Mouse (Mus musculus) right cerebral cortex, postnatal 36 days (tissue): ENCODE data around the gene Calu.
A peak's percentile ranks its signal among the peaks of the same experiment; 100 is the strongest.
"Not testable (repeated sequence)": the region's sequence is repeated elsewhere in the genome, so short reads cannot be mapped to it uniquely, and the experiment has no call there.

Experiments
- DNase-seq, 2 experiments: peaks; one replicate each; pipeline ENCODE4 v3.0.0; 2022; ENCODE audit warnings: low spot score in 2 of 2, mixed read lengths in 1 of 2

Gene Calu

GRCm38 (mm10) chr6:29362246-29363128 is 14.6 kb downstream of the Calu start:
- no peak for DNase-seq

DNA sequence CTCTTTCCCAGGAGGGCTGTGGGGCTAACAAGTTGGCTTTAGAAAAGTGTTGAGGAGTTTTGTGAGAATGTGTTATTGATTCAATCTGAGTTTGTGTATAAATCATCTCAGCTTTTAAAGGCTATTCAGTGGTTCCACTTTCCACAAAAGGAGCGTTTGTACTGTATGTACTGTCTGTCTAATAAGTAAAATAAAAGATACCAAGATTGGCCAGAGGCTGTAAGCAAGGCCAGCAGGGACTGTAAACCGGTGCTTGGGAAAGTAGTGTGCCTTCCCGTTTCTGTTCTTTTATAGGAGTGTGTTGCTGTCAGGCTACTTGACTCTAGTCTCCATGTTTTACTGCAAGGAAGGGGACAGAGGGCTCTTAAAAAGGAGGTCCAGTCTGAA is 15.3 kb downstream of the Calu start:
- DNase-seq: no peak

DNA sequence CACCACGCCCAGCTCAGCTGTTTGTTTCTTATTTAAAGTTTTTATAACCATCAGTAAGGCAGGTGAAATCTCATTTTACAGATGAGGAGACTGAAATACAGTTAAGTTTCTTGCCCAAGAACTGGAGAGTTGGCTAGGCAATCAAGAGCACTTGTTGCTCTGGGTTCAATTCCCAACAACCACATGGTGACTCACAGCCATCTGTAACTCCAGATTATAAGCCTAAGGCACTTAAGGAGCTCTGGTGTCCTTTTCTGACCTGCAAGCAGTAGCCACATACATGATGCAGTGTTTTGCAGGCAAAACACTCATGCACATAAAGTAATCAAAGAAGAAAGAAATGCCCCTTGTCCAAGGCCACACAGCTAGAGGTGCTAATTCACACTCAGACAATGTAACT is 17.4 kb downstream of the Calu start:
- no peak for DNase-seq

DNA sequence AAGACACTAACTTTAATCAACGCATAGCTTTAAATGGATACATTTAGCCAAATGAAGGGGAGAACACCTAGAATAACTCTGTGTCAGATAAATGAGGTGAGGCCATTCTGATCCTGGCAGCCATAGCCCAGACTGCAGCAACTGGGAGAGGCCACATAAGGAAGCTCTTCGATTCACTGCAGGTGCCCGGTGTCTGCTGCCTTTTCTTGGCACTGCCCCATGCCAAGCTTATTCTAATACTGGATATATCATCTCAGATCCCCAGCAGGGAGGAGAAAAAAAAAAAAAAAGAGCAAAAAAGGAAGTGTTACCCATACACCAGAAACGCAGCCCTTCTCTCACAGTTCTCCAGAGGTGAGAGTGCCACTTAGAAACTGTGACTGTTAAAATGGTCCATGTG is 29.5 kb downstream of the Calu start:
- no peak for DNase-seq

- no peak for DNase-seq
Measured at GRCm38 (mm10) chr6:29378678-29379077, 30.8 kb downstream of the Calu start.

DNA sequence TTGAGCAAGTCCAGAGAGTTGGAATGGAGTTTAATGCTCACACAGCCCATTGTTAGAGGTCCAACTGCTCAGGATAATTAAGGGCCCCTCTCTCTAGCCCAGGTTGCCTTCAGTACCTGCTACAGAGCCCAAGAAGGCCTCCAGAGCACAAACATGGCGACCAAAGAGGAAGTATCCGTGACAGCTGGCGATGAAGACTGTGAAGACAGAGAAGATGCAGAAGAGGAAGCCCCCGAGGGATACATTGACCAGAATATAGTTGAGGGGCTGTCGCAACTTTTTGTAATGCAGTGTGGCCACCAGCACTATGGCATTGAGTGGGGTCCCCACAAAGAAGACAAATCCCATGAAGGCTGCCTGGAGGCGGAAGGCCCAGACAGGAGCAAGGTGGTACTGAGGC is 32.1 kb downstream of the Calu start:
- DNase-seq: no peak

GRCm38 (mm10) chr6:29382442-29382841 is 34.6 kb downstream of the Calu start:
- no peak for DNase-seq

DNA sequence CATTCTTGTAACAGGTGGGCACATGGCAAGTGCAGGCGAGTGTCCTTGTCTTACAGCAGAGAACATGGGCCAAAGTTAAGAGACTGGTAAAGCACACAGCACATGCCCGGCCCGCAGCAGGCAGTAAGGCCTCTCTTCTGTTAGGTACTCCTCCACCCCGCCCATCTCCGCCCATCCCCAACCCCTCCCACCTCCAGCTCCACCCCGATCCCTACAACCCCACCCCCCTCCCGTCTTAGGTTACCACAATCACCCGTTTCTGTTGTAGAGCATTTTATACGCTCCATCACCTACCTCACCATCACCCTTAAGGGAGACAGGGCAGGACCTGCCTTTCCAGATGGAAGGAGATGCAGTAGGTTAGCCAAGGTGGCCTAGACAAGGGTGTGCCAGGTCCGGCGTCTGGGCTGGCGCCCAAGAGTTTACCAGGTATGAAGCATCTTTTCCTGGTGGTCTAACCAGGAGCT is 40.2 kb downstream of the Calu start, which contains the start of gene Opn1sw:
TSS of gene Opn1sw (minus strand) at position 417 of the 467 bp plus-strand sequence.
- DNase-seq: no peak

- DNase-seq: peak; percentile 70 to 72
Measured at GRCm38 (mm10) chr6:29388606-29389080, 40.8 kb downstream of the Calu start.

DNA sequence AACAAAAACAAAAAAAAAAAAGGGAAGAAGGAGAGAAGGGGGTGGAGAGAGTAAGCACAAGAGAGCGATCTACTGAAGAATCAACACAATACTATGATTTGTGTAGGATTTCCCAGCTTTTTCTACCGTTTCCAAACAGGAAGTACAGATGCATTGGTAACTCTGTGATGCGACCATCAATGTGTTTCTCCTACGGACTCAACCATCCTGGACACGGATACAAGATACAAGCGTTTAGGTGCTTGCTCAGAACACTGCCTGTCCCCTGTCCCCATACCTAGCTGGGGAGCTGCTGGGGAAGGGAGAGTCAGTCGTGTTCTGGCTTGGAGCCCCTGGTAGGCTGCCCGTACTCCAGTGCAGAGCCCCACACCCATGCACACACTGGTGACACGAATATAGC is 41.6 kb downstream of the Calu start:
- DNase-seq: no peak

- not testable (repeated sequence) for DNase-seq
Measured at GRCm38 (mm10) chr6:29390500-29390899, 42.6 kb downstream of the Calu start.

DNA sequence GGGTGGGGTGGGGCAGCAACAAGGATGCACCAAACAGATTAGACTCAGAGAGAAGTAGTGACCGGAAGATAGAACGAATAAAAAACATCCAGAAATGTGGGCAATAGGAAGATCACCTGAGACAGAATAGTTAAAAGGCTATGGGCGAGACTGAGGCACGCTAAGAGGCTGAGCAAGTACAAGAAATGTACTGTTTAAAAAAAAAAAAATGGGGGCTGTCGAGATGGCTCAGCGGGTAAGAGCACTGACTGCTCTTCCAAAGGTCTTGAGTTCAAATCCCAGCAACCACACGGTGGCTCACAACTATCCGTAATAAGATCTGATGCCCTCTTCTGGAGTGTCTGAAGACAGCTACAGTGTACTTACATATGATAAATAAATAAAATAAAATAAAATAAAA is 43.4 kb downstream of the Calu start:
- not testable (repeated sequence) for DNase-seq

DNA sequence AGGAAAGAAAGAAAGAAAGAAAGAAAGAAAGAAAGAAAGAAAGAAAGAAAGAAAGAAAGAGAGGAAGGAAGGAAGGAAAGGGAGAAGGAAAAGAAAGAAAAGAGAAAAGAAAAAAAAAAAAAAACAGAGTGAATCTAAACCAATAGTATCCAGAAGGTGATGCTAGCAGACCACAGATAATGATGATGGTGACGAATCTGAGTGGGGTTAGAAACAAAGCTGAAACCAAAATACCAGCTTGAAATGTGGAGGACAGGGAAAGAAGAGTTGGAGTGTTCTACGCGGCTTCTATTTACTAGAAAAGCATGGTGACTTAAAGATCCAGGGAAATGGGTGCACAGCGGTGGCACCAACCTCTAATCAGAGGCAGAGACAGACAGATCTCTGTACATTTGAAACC is 43.9 kb downstream of the Calu start:
- no peak for DNase-seq

- no peak for DNase-seq
Measured at GRCm38 (mm10) chr6:29394286-29394685, 46.4 kb downstream of the Calu start.

GRCm38 (mm10) chr6:29395910-29396713 is 48.2 kb downstream of the Calu start, which contains the start of gene Ccdc136:
Ccdc136 (plus strand) TSS chr6:29396309.
- DNase-seq: peak; percentile 74 to 82

DNA sequence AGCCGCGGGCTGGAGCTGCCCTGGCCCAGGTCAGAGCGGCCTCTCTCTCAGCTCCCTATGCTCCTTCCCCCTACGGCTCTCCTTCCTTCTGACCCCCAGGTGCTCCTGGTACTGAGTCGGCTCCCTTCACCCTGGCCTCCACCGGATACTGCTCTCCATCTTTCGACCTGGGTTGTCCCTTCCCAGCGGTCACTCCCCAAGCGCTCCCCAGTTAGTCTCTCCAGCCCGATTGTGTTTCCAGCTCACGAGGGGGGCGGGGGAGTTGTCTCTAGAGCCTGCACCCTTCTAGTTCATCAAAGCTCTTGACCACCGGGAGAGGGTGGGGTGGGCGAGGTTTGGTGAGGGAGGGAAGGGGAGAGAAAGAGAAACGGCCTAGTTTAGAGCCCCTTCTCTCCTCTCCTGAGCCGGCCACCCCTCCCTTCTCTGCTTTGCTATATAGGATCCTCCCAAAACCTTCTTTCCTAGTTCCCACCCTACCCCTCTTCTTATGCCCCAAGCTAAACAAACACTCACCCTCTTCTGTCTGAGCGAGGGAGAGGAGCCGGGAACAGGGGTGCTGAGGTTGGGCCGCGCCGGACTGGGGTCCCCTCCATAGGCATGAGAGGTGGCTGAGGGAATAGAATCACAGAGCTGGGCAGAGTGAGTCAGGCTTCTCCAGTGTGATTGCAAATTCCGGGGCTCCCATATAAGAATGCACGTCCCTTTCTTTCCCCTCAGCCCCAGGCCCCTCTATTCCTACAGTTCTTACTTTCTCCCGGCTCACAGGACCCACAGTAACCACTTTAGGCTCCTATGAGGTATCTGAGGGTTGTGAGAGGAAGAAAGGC is 49.1 kb downstream of the Calu start:
- DNase-seq: peak in 1 of 2 experiments; percentile 26

GRCm38 (mm10) chr6:29397575-29397974 is 49.7 kb downstream of the Calu start:
- peak in 1 of 2 experiments; percentile 9 for DNase-seq

GRCm38 (mm10) chr6:29399851-29400250 is 52.0 kb downstream of the Calu start:
- no peak for DNase-seq

DNA sequence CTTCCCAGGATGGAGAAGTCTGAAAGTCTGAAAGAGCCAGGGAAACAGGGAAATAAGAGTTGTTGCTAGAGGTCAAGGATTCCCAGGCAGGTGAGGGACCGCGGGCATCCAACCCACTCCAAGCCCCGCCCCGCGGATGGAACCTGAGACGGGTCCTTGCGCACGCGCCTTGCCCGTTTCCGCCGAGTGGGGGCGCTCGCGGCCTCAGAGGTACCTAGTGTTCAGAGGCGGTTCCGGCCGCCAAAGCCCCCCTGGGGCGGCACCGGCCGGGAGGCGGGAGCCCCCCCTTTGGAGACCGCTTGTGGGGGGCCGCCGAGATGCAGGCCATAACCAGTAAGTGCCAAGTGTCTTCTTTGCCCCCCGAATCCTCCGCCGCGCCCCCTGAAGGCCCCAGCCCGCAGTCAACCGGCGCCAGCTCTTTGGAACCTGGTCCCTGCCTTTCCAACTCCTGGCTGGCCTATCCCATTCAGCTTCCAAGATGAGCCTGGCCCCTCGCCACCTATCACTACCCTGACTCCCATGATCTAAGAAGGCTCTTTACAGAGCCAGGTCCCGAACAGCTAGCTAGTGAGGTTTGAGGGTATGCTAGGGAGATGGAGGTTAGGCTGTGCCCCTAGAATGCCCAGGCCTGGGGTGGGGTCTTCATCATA is 54.9 kb downstream of the Calu start:
- no peak for DNase-seq

DNA sequence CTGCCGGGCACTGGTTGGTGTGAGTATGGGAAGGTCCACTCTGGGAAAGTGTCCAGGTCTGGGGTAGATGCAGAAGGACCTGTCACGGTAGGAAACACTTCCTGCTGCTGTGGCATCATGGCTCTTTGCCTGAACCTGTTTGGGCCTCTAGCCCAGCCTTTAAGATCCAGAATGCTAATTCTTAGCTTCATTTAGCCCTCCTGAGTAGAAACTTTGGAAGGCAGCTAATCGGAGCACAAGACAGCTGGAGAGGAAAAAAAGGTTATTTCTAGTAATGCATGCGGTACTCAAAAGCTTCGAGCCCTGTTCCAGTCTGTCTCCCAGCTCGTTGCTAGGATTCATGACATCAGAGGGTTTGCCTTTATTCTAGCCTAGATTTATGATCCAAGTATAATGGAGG is 58.5 kb downstream of the Calu start:
- DNase-seq: no peak

DNA sequence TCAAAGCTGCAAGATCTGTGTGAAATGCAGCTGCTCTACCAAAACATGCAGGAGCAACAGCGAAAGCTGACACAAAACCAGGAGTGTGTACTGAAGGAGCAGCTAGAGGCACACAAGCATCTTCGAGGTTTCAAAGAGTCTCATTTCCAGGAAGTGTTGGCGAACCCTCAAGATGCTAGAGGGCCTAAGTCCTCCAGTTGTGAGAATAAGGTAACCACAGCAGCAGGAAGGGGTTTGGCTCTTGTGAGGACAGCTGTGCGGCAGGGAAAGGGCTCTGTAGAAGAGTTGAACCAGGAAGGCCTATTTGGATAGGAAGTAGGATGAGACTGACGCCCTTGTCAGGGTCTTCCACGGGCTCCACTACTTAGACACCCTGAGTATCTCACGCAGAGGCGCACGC is 67.6 kb downstream of the Calu start:
- DNase-seq: no peak
